Mouse (Mus musculus) stomach, postnatal 0 days (tissue): ENCODE measurements around the gene Polr2l. TPM values are rescaled to one million over a fixed set of nuclear protein-coding genes. Genes with fewer than 3 reads are reported as not detected.

Experiments
- ATAC-seq: fragments of 200-750 bp; cut with Nextera tagmentation; 2 replicates; pipeline ENCODE4 v1.8.0; 2017; ENCODE audit not compliant: low FRiP score, low TSS enrichment
- DNase-seq: peaks from one replicate; pipeline ENCODE4 v3.0.0-alpha.2; 2016; ENCODE audit warnings: low spot score
- H3K27ac ChIP-seq: fragments of 300-500 bp; sonication (generic); replicated peaks from 2 replicates; pipeline ENCODE4 v1.5.1; 2014; ENCODE audit warnings: mild to moderate bottlenecking, control low read depth
- H3K27me3 ChIP-seq: fragments of 300-500 bp; sonication (generic); 2 replicates; pipeline ENCODE4 v1.6.1; 2014; ENCODE audit warnings: low read length; ENCODE audit not compliant: control insufficient read depth, insufficient read depth
- H3K36me3 ChIP-seq: fragments of 300-500 bp; sonication (generic); 2 replicates; pipeline ENCODE4 v1.6.1; 2014; ENCODE audit warnings: low read length, mixed read lengths; ENCODE audit not compliant: control insufficient read depth, insufficient read depth
- H3K4me1 ChIP-seq: fragments of 300-500 bp; sonication (generic); replicated peaks from 2 replicates; pipeline ENCODE4 v1.6.1; 2014; ENCODE audit warnings: antibody characterized with exemption; ENCODE audit not compliant: control insufficient read depth, insufficient read depth
- H3K4me2 ChIP-seq: fragments of 300-500 bp; sonication (generic); replicated peaks from 2 replicates; pipeline ENCODE4 v1.6.1; 2014; ENCODE audit warnings: low read depth, mild to moderate bottlenecking, control low read depth, moderate library complexity
- H3K4me3 ChIP-seq: fragments of 300-500 bp; sonication (generic); 2 replicates; pipeline ENCODE4 v1.5.1; 2014; ENCODE audit warnings: low read depth, low read length, control low read depth
- H3K9ac ChIP-seq: fragments of 300-500 bp; sonication (generic); 2 replicates; pipeline ENCODE4 v1.6.1; 2014; ENCODE audit warnings: mild to moderate bottlenecking, low read length, control low read depth, mixed read lengths
- H3K9me3 ChIP-seq: fragments of 300-500 bp; sonication (generic); 2 replicates; pipeline ENCODE4 v1.6.1; 2016; ENCODE audit warnings: low read length; ENCODE audit not compliant: control insufficient read depth
- CTCF ChIP-seq: IDR thresholded peaks from 2 replicates; pipeline ENCODE4 v1.5.1; 2016; ENCODE audit warnings: antibody characterized with exemption, low read depth, mild to moderate bottlenecking, moderate library complexity
- EP300 ChIP-seq: optimal IDR thresholded peaks from 2 replicates; pipeline ENCODE3; 2016; ENCODE audit warnings: antibody characterized with exemption
- WGBS: fragments of 180-500 bp; shearing (Covaris S2); extraction: QIAGEN DNeasy Blood & Tissue Kit; methylation state at CpG from one replicate; pipeline ENCODE4 v1.1.7; 2014; 5-methylcytosine and 5-hydroxymethylcytosine counted together
- polyA plus RNA-seq: library from polyadenylated mRNA; unstranded; fragments of >200 nt; fragmentation: Nextera tagmentation; extraction: Ambion mirVana; gene quantifications from 2 replicates; pipeline ENCODE4 v1.2.1, GENCODE M21; 2015

The Polr2l gene
- polyA plus RNA-seq, 1 experiment from 2014 or later: 60.2 TPM

GRCm38 (mm10) chr7:141517638-141518037 is 42.7 kb upstream of the Polr2l start:
- Histone ChIP-seq H3K4me3 (no peak overlapping the region), H3K27me3 (no peaks in the 10 kb centered on the region), H3K9ac (no peak overlapping the region), H3K4me2 (no peak overlapping the region), H3K4me1 (no peaks in the 10 kb centered on the region), H3K27ac (no peak overlapping the region), H3K9me3 (no peaks in the 10 kb centered on the region), H3K36me3 (peaks cover 4% of the 10 kb centered on the region; the same call in 1 of the 2 replicates)
- ATAC-seq (no peak), DNase-seq (no peak)
- TF ChIP-seq CTCF (no peak), EP300 (no peak)
- 82% methylated on average over 4 of the region's 4 CpGs for WGBS

- WGBS: 74% methylated on average over 8 of the region's 8 CpGs
- H3K27ac ChIP-seq: no peak overlapping the region
Observed at GRCm38 (mm10) chr7:141510681-141511191, 35.8 kb upstream of the Polr2l start.

GRCm38 (mm10) chr7:141510196-141510595 is 35.3 kb upstream of the Polr2l start:
- H3K27me3 ChIP-seq: no peaks in the 10 kb centered on the region
- no peak overlapping the region for H3K4me2 ChIP-seq
- H3K4me1 ChIP-seq: no peaks in the 10 kb centered on the region
- H3K36me3 ChIP-seq: 0 out of 2 replicates have a peak, but pooled peaks cover 2% of the 10 kb centered on the region
- H3K27ac ChIP-seq: no peak overlapping the region
- H3K9ac ChIP-seq: no peak overlapping the region
- ATAC-seq (no peak), DNase-seq (no peak)
- 94% methylated on average over 5 of the region's 5 CpGs for WGBS
- H3K9me3 ChIP-seq: no peaks in the 10 kb centered on the region
- H3K4me3 ChIP-seq: no peak overlapping the region
- TF ChIP-seq EP300: no peak

More at GRCm38 (mm10) chr7:141510681-141511191, 35.8 kb upstream of the Polr2l start:
- Histone ChIP-seq H3K4me3 (no peak overlapping the region), H3K27me3 (no peaks in the 10 kb centered on the region), H3K4me2 (no peak overlapping the region), H3K9me3 (no peaks in the 10 kb centered on the region), H3K4me1 (no peaks in the 10 kb centered on the region), H3K36me3 (0 out of 2 replicates have a peak, but pooled peaks cover 4% of the 10 kb centered on the region), H3K9ac (no peak overlapping the region)
- no peak for DNase-seq
- ATAC-seq: no peak
- TF ChIP-seq EP300 (no peak), CTCF (no peak)

- ATAC-seq: no peak
- Histone ChIP-seq H3K4me3 (no peak overlapping the region), H3K9me3 (no peaks in the 10 kb centered on the region), H3K36me3 (0 out of 2 replicates have a peak, but pooled peaks cover 2% of the 10 kb centered on the region), H3K27me3 (no peaks in the 10 kb centered on the region), H3K4me2 (no peak overlapping the region), H3K4me1 (no peaks in the 10 kb centered on the region), H3K9ac (no peak overlapping the region), H3K27ac (no peak overlapping the region)
- no peak for DNase-seq
- TF ChIP-seq CTCF (no peak), EP300 (no peak)
Observed at GRCm38 (mm10) chr7:141508160-141508559, 33.2 kb upstream of the Polr2l start.

- ATAC-seq (no peak), DNase-seq (no peak)
- no peaks in the 10 kb centered on the region for H3K4me1 ChIP-seq
- H3K9me3 ChIP-seq: no peaks in the 10 kb centered on the region
- no peaks in the 10 kb centered on the region for H3K27me3 ChIP-seq
- H3K4me3 ChIP-seq: no peak overlapping the region
- 0 out of 2 replicates have a peak, but pooled peaks cover 2% of the 10 kb centered on the region for H3K36me3 ChIP-seq
- no peak overlapping the region for H3K4me2 ChIP-seq
- no peak overlapping the region for H3K27ac ChIP-seq
- TF ChIP-seq EP300 (no peak), CTCF (no peak)
- 66% methylated on average over 2 of the region's 2 CpGs for WGBS
- H3K9ac ChIP-seq: no peak overlapping the region
Observed at GRCm38 (mm10) chr7:141506278-141506677, 31.3 kb upstream of the Polr2l start.

- TF ChIP-seq CTCF (no peak), EP300 (no peak)
- DNase-seq: no peak
- H3K27ac ChIP-seq: no peak overlapping the region
- no peaks in the 10 kb centered on the region for H3K9me3 ChIP-seq
- no peak overlapping the region for H3K4me3 ChIP-seq
- 0 out of 2 replicates have a peak, but pooled peaks cover 4% of the 10 kb centered on the region for H3K36me3 ChIP-seq
- WGBS: 96% methylated on average over 5 of the region's 5 CpGs
- H3K4me2 ChIP-seq: no peak overlapping the region
- no peaks in the 10 kb centered on the region for H3K27me3 ChIP-seq
- no peak for ATAC-seq
- H3K4me1 ChIP-seq: no peaks in the 10 kb centered on the region
- H3K9ac ChIP-seq: no peak overlapping the region
Observed at GRCm38 (mm10) chr7:141502556-141502905, 27.6 kb upstream of the Polr2l start.
